Mouse (Mus musculus) spleen, adult 2 months (tissue): ENCODE measurements around the gene Skp2. TPM values are rescaled to one million over a fixed set of nuclear protein-coding genes. Genes with fewer than 3 reads are reported as not detected.

Experiments used
- DNase-seq, 2 experiments: peaks; one replicate each; pipeline versions ENCODE4 v3.0.0 to v3.0.0-alpha.2; 2012 to 2021; ENCODE audit warnings: low spot score in 2 of 2, low read depth in 1 of 2
- H3K27ac ChIP-seq: fragments of 200-500 bp; 2 replicates; pipeline ENCODE4 v1.5.1; 2012; ENCODE audit warnings: low read length, inconsistent platforms; ENCODE audit not compliant: insufficient read depth
- H3K27me3 ChIP-seq: fragments of 200-500 bp; 2 replicates; pipeline ENCODE4 v1.6.1; 2012; ENCODE audit warnings: mild to moderate bottlenecking, moderate library complexity, low read length, inconsistent platforms; ENCODE audit not compliant: control insufficient read depth, insufficient read depth
- H3K36me3 ChIP-seq: fragments of 200-500 bp; 2 replicates; pipeline ENCODE4 v1.6.1; 2012; ENCODE audit warnings: mild to moderate bottlenecking, low read length, inconsistent platforms; ENCODE audit not compliant: control insufficient read depth, insufficient read depth
- H3K4me1 ChIP-seq: fragments of 200-500 bp; 2 replicates; pipeline ENCODE4 v1.6.1; 2011; ENCODE audit warnings: inconsistent platforms; ENCODE audit not compliant: control insufficient read depth, insufficient read depth, insufficient read length
- H3K4me3 ChIP-seq: fragments of 200-500 bp; 2 replicates; pipeline ENCODE4 v1.5.1; 2011; ENCODE audit warnings: mild to moderate bottlenecking, inconsistent platforms; ENCODE audit not compliant: insufficient read depth, insufficient read length; ENCODE audit errors: extremely low read depth
- CTCF ChIP-seq: fragments of 200-500 bp; IDR thresholded peaks from 2 replicates; pipeline ENCODE4 v1.5.1; 2011; ENCODE audit warnings: mild to moderate bottlenecking, inconsistent platforms; ENCODE audit not compliant: insufficient read depth, insufficient read length, insufficient replicate concordance; ENCODE audit errors: extremely low read depth
- POLR2A ChIP-seq: fragments of 200-500 bp; IDR thresholded peaks from 2 replicates; pipeline ENCODE4 v1.6.1; 2011; ENCODE audit warnings: low read depth, low read length, inconsistent platforms
- WGBS: fragments of 180-500 bp; shearing (Covaris S2); methylation state at CpG from one replicate; pipeline ENCODE4 v1.1.7; 2018; 5-methylcytosine and 5-hydroxymethylcytosine counted together
- polyA plus RNA-seq: library from polyadenylated mRNA; depleted of rRNA; stranded (reverse); fragments of >200 nt; gene quantifications from 2 replicates; pipeline ENCODE4 v1.2.3, GENCODE M21; 2012; rRNA removed

The Skp2 gene
- polyA plus RNA-seq, 1 experiment: 2.5 TPM

GRCm38 (mm10) chr15:9070912-9071555, 84.2 kb downstream of the Skp2 start, which contains the start of gene Nadk2:
Nadk2 (plus strand) TSS chr15:9071260.
- Histone ChIP-seq H3K4me3 (peak within 1 kb of the TSS; percentile 73), H3K4me1 (no peaks in the 10 kb centered on the region), H3K36me3 (no peaks in the 10 kb centered on the region), H3K27me3 (no peaks in the 10 kb centered on the region), H3K27ac (peak within 1 kb of the TSS; percentile 75)
- DNase-seq: peak; percentile 89 to 95
- WGBS: under 1% methylated on average over 42 of the region's 54 CpGs
- TF ChIP-seq CTCF (no peak), POLR2A (no peak)

GRCm38 (mm10) chr15:9070353-9070752, 84.9 kb downstream of the Skp2 start:
- H3K4me1 ChIP-seq: no peaks in the 10 kb centered on the region
- peak overlapping the region; percentile 34 for H3K27ac ChIP-seq
- peak overlapping the region; percentile 73 for H3K4me3 ChIP-seq
- TF ChIP-seq POLR2A (no peak), CTCF (no peak)
- 2% methylated on average over 3 of the region's 3 CpGs for WGBS
- no peak for DNase-seq
- no peaks in the 10 kb centered on the region for H3K36me3 ChIP-seq
- H3K27me3 ChIP-seq: no peaks in the 10 kb centered on the region

GRCm38 (mm10) chr15:9068881-9069280, 86.3 kb downstream of the Skp2 start:
- H3K4me1 ChIP-seq: no peaks in the 10 kb centered on the region
- H3K27ac ChIP-seq: no peak overlapping the region
- DNase-seq: no peak
- TF ChIP-seq POLR2A (no peak), CTCF (no peak)
- H3K36me3 ChIP-seq: no peaks in the 10 kb centered on the region
- no peaks in the 10 kb centered on the region for H3K27me3 ChIP-seq
- WGBS: 88% methylated on average over 4 of the region's 4 CpGs
- H3K4me3 ChIP-seq: no peak overlapping the region

Other genes starting within 250 kb of the Skp2 start
- gene Ranbp3l, start 187.5 kb downstream of the Skp2 start, polyA plus RNA-seq: 0.07 and 0.14 TPM in 2 replicates
- 11.6 and 12.9 TPM in 2 replicates for gene Nadk2, start 84.2 kb downstream of the Skp2 start, polyA plus RNA-seq
- gene Lmbrd2, start 14.9 kb downstream of the Skp2 start, polyA plus RNA-seq: 5.4 and 5.6 TPM in 2 replicates
- gene Ugt3a1, start 121.5 kb upstream of the Skp2 start, polyA plus RNA-seq: 0.04 TPM in 1 of 2 replicates, not detected in the other
- gene Ugt3a2, start 180.1 kb upstream of the Skp2 start, polyA plus RNA-seq: 0.06 TPM in 1 of 2 replicates, not detected in the other